In the genomic region with DNA sequence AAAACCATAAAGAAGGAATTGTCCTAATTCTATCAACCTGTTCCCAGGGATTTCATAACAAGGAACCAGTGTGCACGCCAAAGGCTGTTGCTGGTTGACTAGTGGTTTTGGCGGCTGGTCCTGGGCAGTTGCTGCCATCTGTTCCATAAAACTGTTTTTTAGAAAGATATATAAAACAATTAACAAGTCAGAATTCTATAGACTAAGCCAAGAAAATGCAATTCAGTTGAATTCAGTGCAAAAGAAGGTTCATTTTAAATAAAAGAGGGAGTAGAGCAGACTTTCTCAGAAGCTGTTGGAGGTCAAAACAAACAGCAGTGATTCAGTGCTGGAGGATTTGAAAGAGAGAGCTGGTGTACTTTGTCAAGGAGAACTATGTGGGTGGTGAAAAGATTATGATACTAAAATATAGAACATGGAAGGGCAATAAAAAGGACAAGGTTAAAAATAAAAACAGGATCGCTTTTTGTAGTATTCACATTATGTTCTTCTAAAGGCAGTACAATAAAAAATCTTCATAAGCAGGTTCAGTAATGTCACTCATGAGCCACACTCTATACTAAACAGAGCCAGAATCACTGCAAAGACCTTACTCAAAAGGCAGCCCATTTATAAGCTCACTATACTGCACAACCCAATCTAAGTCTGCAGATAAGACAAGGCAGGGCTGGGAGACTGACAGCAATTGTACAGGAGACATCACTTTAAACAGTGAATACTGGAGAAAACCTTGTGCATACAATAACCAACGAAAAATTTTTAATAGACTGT, we compare ENCODE assay signal across 14 mouse cellular contexts.
DNase-seq lines count a peak whose midpoint lies in the region; ATAC-seq lines count a peak whose summit lies in the region.
"Had no signal": no experiment of that assay in that cellular context is flagged by ENCODE, and none has a peak within 500 bp of the region (broad histone marks: within the 10 kb centered on the region; RNA-seq: fewer than 3 reads in every experiment).

No protein-coding gene starts in this region.

- peak; percentile 46; the same call in 1 of the 2 replicates for ATAC-seq in forebrain, embryonic 14.5 days
- no peak for ATAC-seq in forebrain, embryonic 12.5 days (ENCODE audit: low FRiP score)
- ATAC-seq in midbrain, embryonic 14.5 days (ENCODE audit: low FRiP score, low TSS enrichment): no peak

- intact Hi-C loops in left cerebral cortex, postnatal 36 days (cut with DNase I): no loop called here

- WGBS in forebrain, embryonic 14.5 days: 72% methylated on average over 4 of the region's 4 CpGs
- whole genome bisulfite sequencing in forebrain, embryonic 12.5 days: 84% methylated on average over 4 of the region's 4 CpGs
- 86% methylated on average over 4 of the region's 4 CpGs for WGBS in midbrain, embryonic 10.5 days
- WGBS in midbrain, embryonic 14.5 days: 83% methylated on average over 4 of the region's 4 CpGs

- no peak overlapping the region for H3K4me2 ChIP-seq in forebrain, embryonic 14.5 days (ENCODE audit: low read length)
- no peak overlapping the region for H3K4me2 ChIP-seq in forebrain, embryonic 12.5 days
- no peak overlapping the region for H3K4me2 ChIP-seq in midbrain, embryonic 14.5 days (ENCODE audit: low read length)
- H3K4me2 ChIP-seq: hindbrain, embryonic 15.5 days; lung, embryonic 15.5 days had no signal

- no peaks in the 10 kb centered on the region for H3K27me3 ChIP-seq in forebrain, embryonic 14.5 days (replicated peaks; ENCODE audit: control insufficient read depth, insufficient read depth, low read length)
- H3K27me3 ChIP-seq in forebrain, embryonic 12.5 days: no peaks in the 10 kb centered on the region
- H3K27me3 ChIP-seq in midbrain, embryonic 10.5 days (ENCODE audit: low read depth, poor library complexity, severe bottlenecking): no peaks in the 10 kb centered on the region
- no peaks in the 10 kb centered on the region for H3K27me3 ChIP-seq in midbrain, embryonic 14.5 days (ENCODE audit: control insufficient read depth, insufficient read depth, low read length)
- H3K27me3 ChIP-seq: hindbrain, embryonic 15.5 days; lung, embryonic 15.5 days had no signal

- H3K9ac ChIP-seq in forebrain, embryonic 14.5 days (ENCODE audit: low read length): no peak overlapping the region
- no peak overlapping the region for H3K9ac ChIP-seq in forebrain, embryonic 12.5 days
- no peak overlapping the region for H3K9ac ChIP-seq in midbrain, embryonic 14.5 days (replicated peaks; ENCODE audit: low read length)
- H3K9ac ChIP-seq: hindbrain, embryonic 15.5 days; lung, embryonic 15.5 days had no signal

- H3K27ac ChIP-seq in forebrain, embryonic 14.5 days (ENCODE audit: low read depth, low read length): no peak overlapping the region
- H3K27ac ChIP-seq in forebrain, embryonic 12.5 days: no peak overlapping the region
- H3K27ac ChIP-seq in midbrain, embryonic 10.5 days (replicated peaks): no peak overlapping the region
- no peak overlapping the region for H3K27ac ChIP-seq in midbrain, embryonic 14.5 days (replicated peaks; ENCODE audit: low read depth, low read length)
- H3K27ac ChIP-seq: hindbrain, embryonic 15.5 days; lung, embryonic 15.5 days had no signal

- H3K4me3 ChIP-seq in forebrain, embryonic 14.5 days (ENCODE audit: low read depth, low read length): no peak overlapping the region
- H3K4me3 ChIP-seq in forebrain, embryonic 12.5 days (replicated peaks): no peak overlapping the region
- no peak overlapping the region for H3K4me3 ChIP-seq in midbrain, embryonic 10.5 days
- no peak overlapping the region for H3K4me3 ChIP-seq in midbrain, embryonic 14.5 days (replicated peaks; ENCODE audit: low read depth, low read length)
- H3K4me3 ChIP-seq: hindbrain, embryonic 15.5 days; lung, embryonic 15.5 days; myocyte had no signal

- no peaks in the 10 kb centered on the region for H3K4me1 ChIP-seq in forebrain, embryonic 14.5 days (ENCODE audit: control insufficient read depth, insufficient read depth, low read length)
- H3K4me1 ChIP-seq in forebrain, embryonic 12.5 days: no peaks in the 10 kb centered on the region
- no peaks in the 10 kb centered on the region for H3K4me1 ChIP-seq in midbrain, embryonic 10.5 days
- H3K4me1 ChIP-seq in midbrain, embryonic 14.5 days (ENCODE audit: control insufficient read depth, insufficient read depth, low read length): no peaks in the 10 kb centered on the region
- H3K4me1 ChIP-seq: hindbrain, embryonic 15.5 days; lung, embryonic 15.5 days had no signal

- no peaks in the 10 kb centered on the region for H3K36me3 ChIP-seq in forebrain, embryonic 14.5 days (ENCODE audit: control insufficient read depth, insufficient read depth, low read length)
- no peaks in the 10 kb centered on the region for H3K36me3 ChIP-seq in forebrain, embryonic 12.5 days (replicated peaks)
- H3K36me3 ChIP-seq in midbrain, embryonic 10.5 days: no peaks in the 10 kb centered on the region
- H3K36me3 ChIP-seq in midbrain, embryonic 14.5 days (ENCODE audit: control insufficient read depth, insufficient read depth, low read length): no peaks in the 10 kb centered on the region
- H3K36me3 ChIP-seq: hindbrain, embryonic 15.5 days; lung, embryonic 15.5 days had no signal

- DNase-seq in forebrain, embryonic 14.5 days (ENCODE audit: low spot score): peak; percentile 43
- peak; percentile 20 for DNase-seq in cerebellum, adult 11-12 months
- DNase-seq in cerebellum, postnatal 36 days: peak; percentile 15 to 21
- peak; percentile 31 to 34 for DNase-seq in left cerebral cortex, postnatal 36 days (ENCODE audit: low spot score in 2 of 2)
- DNase-seq in gastrocnemius, postnatal 4 days (ENCODE audit: low spot score in 2 of 2): no peak
- DNase-seq in midbrain, embryonic 10.5 days (ENCODE audit: low spot score): no peak
- DNase-seq in midbrain, embryonic 14.5 days: no peak
- DNase-seq: kidney, adult 2 months; liver; thymus, adult 18-20 months had no signal

- no peaks in the 10 kb centered on the region for H3K9me3 ChIP-seq in forebrain, embryonic 14.5 days (replicated peaks; ENCODE audit: control insufficient read depth, low read length)
- no peaks in the 10 kb centered on the region for H3K9me3 ChIP-seq in forebrain, embryonic 12.5 days
- H3K9me3 ChIP-seq in midbrain, embryonic 10.5 days (replicated peaks): no peaks in the 10 kb centered on the region
- no peaks in the 10 kb centered on the region for H3K9me3 ChIP-seq in midbrain, embryonic 14.5 days (ENCODE audit: control insufficient read depth, low read length)
- H3K9me3 ChIP-seq: hindbrain, embryonic 15.5 days; lung, embryonic 15.5 days had no signal

Comparison
In these comparisons a context has a peak if more than half of its experiments do, and no peak if none do; other contexts are left out.
1. DNase-seq: peak in forebrain, embryonic 14.5 days (single experiment), cerebellum, adult 11-12 months (single experiment), cerebellum, postnatal 36 days (2 of 2) and left cerebral cortex, postnatal 36 days (2 of 2); none in gastrocnemius, postnatal 4 days (0 of 2), midbrain, embryonic 10.5 days (single experiment) and midbrain, embryonic 14.5 days (single experiment).